9 mouse cellular contexts compared by ENCODE assay signal in the genomic region with DNA sequence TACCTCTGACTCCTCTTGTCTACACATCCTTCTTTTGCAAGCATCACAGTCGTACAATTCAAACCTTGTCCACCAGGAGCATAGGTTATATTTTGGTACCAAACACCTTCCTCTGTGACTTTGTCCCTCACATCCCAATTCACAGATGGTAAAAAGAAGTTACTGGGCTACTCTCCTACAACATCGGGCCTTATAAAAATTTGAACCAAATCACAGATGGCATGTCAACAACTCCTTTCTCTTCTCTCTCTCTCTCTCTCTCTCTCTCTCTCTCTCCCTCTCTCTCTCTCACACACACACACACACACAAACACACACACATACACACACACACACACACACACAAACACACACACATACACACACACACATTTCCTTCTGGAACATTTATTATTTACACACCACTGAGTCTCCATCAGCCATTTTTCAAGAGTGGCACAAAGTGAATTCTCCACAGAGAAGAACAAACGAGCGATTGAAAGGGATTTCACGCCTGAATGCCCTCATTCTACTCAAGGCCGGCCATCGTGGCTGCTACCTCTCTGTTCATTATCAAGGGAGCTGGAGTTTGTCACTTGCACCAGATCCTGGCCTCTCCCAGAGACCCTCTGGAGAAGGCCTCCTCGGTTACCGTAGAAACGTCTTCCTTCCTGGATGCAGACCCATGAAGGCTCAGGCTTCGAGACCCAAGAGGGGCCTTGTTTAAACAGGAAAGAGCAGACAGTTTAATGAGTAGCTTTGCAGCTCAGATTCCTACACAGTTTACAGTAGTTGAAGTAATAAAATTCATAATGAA.
DNase-seq lines count a peak whose midpoint lies in the region; ATAC-seq and TF ChIP-seq lines count a peak whose summit lies in the region.
"Had no signal": no experiment of that assay in that cellular context is flagged by ENCODE, and none has a peak within 500 bp of the region (broad histone marks: within the 10 kb centered on the region; RNA-seq: fewer than 3 reads in every experiment).

No protein-coding gene starts in this region.

- no peak overlapping the region for H3K4me3 ChIP-seq in embryonic facial prominence, embryonic 14.5 days (ENCODE audit: low read depth, low read length)
- H3K4me3 ChIP-seq in limb, embryonic 12.5 days (replicated peaks), result no peak overlapping the region
- H3K4me3 ChIP-seq in intestine, postnatal 0 days (ENCODE audit: low read depth, low read length), result no peak overlapping the region
- no peak overlapping the region for H3K4me3 ChIP-seq in liver, postnatal 0 days (ENCODE audit: low read depth, low read length)
- H3K4me3 ChIP-seq: heart, embryonic 15.5 days had no signal

- 32% methylated on average over 11 of the region's 11 CpGs for WGBS in embryonic facial prominence, embryonic 14.5 days
- WGBS in limb, embryonic 12.5 days, result 35% methylated on average over 11 of the region's 11 CpGs
- 51% methylated on average over 11 of the region's 11 CpGs for WGBS in intestine, postnatal 0 days
- WGBS in liver, postnatal 0 days (ENCODE audit: insufficient replicate concordance), result 64% methylated on average over 11 of the region's 11 CpGs

- H3K4me2 ChIP-seq in embryonic facial prominence, embryonic 14.5 days (ENCODE audit: low read depth, low read length), result no peak overlapping the region
- H3K4me2 ChIP-seq in limb, embryonic 12.5 days, result no peak overlapping the region
- no peak overlapping the region for H3K4me2 ChIP-seq in intestine, postnatal 0 days (replicated peaks; ENCODE audit: low read depth)
- H3K4me2 ChIP-seq in liver, postnatal 0 days (ENCODE audit: low read depth, low read length), result no peak overlapping the region
- H3K4me2 ChIP-seq: heart, embryonic 15.5 days had no signal

- no peak overlapping the region for H3K27ac ChIP-seq in embryonic facial prominence, embryonic 14.5 days (replicated peaks; ENCODE audit: low read depth, low read length)
- H3K27ac ChIP-seq in limb, embryonic 12.5 days, result peak overlapping the region; percentile 2; the same call in 1 of the 2 replicates
- no peak overlapping the region for H3K27ac ChIP-seq in intestine, postnatal 0 days (ENCODE audit: low read depth, low read length)
- no peak overlapping the region for H3K27ac ChIP-seq in liver, postnatal 0 days (ENCODE audit: low read depth)
- H3K27ac ChIP-seq: heart, embryonic 15.5 days had no signal

- no peak for TF ChIP-seq EP300 in liver, postnatal 0 days (IDR thresholded peaks at IDR 0.05; ENCODE audit: low read depth)

- ATAC-seq in embryonic facial prominence, embryonic 14.5 days (ENCODE audit: low read depth), result peak; percentile 91; the same call in 1 of the 2 replicates
- no peak for ATAC-seq in limb, embryonic 12.5 days (ENCODE audit: insufficient number of reproducible peaks, insufficient read depth, low FRiP score, low TSS enrichment, low read depth)
- no peak for ATAC-seq in intestine, postnatal 0 days
- no peak for ATAC-seq in liver, postnatal 0 days

- H3K9ac ChIP-seq in embryonic facial prominence, embryonic 14.5 days (ENCODE audit: low read depth, low read length), result no peak overlapping the region
- H3K9ac ChIP-seq in limb, embryonic 12.5 days (replicated peaks), result no peak overlapping the region
- H3K9ac ChIP-seq in intestine, postnatal 0 days (ENCODE audit: low read depth, low read length), result no peak overlapping the region
- H3K9ac ChIP-seq in liver, postnatal 0 days (replicated peaks), result no peak overlapping the region
- H3K9ac ChIP-seq: heart, embryonic 15.5 days had no signal

- no peak for TF ChIP-seq CTCF in intestine, postnatal 0 days (IDR thresholded peaks at IDR 0.05; ENCODE audit: low read depth)
- TF ChIP-seq CTCF in liver, postnatal 0 days (IDR thresholded peaks at IDR 0.05; ENCODE audit: low read depth), result no peak

- DNase-seq in brain, embryonic 18.5 days (ENCODE audit: low read depth, low spot score), result peak; percentile 66
- peak; percentile 89 for DNase-seq in embryonic facial prominence, embryonic 14.5 days (ENCODE audit: low spot score)
- peak; percentile 65 for DNase-seq in kidney, postnatal 10 days
- peak; percentile 12 to 14 for DNase-seq in right cerebral cortex, postnatal 36 days (ENCODE audit: low spot score in 2 of 2)
- DNase-seq in liver, postnatal 0 days, result no peak
- no peak for DNase-seq in urinary bladder, postnatal 10 days (ENCODE audit: low spot score)

- H3K36me3 ChIP-seq in embryonic facial prominence, embryonic 14.5 days (ENCODE audit: control insufficient read depth, insufficient read depth, low read length), result no peaks in the 10 kb centered on the region
- H3K36me3 ChIP-seq in limb, embryonic 12.5 days, result no peaks in the 10 kb centered on the region
- H3K36me3 ChIP-seq in intestine, postnatal 0 days (ENCODE audit: control insufficient read depth, insufficient read depth), result no peaks in the 10 kb centered on the region
- no peaks in the 10 kb centered on the region for H3K36me3 ChIP-seq in liver, postnatal 0 days (replicated peaks; ENCODE audit: insufficient read depth, low read length)
- H3K36me3 ChIP-seq: heart, embryonic 15.5 days had no signal

- H3K27me3 ChIP-seq in embryonic facial prominence, embryonic 14.5 days (replicated peaks; ENCODE audit: control insufficient read depth, insufficient read depth, low read length), result no peaks in the 10 kb centered on the region
- H3K27me3 ChIP-seq in limb, embryonic 12.5 days, result no peaks in the 10 kb centered on the region
- no peaks in the 10 kb centered on the region for H3K27me3 ChIP-seq in intestine, postnatal 0 days (replicated peaks; ENCODE audit: control insufficient read depth, insufficient read depth, low read length)
- H3K27me3 ChIP-seq in liver, postnatal 0 days (ENCODE audit: insufficient read depth, low read length), result no peaks in the 10 kb centered on the region
- H3K27me3 ChIP-seq: heart, embryonic 15.5 days had no signal

- H3K4me1 ChIP-seq in embryonic facial prominence, embryonic 14.5 days (ENCODE audit: control insufficient read depth, insufficient read depth, low read length), result 0 out of 2 replicates have a peak, but pooled peaks cover 4% of the 10 kb centered on the region
- peaks cover 16% of the 10 kb centered on the region for H3K4me1 ChIP-seq in limb, embryonic 12.5 days (replicated peaks)
- no peaks in the 10 kb centered on the region for H3K4me1 ChIP-seq in intestine, postnatal 0 days (replicated peaks; ENCODE audit: control insufficient read depth, insufficient read depth, low read length)
- no peaks in the 10 kb centered on the region for H3K4me1 ChIP-seq in liver, postnatal 0 days (ENCODE audit: insufficient read depth)
- H3K4me1 ChIP-seq: heart, embryonic 15.5 days had no signal

- no peaks in the 10 kb centered on the region for H3K9me3 ChIP-seq in embryonic facial prominence, embryonic 14.5 days (ENCODE audit: control insufficient read depth, low read length)
- no peaks in the 10 kb centered on the region for H3K9me3 ChIP-seq in limb, embryonic 12.5 days
- no peaks in the 10 kb centered on the region for H3K9me3 ChIP-seq in intestine, postnatal 0 days (ENCODE audit: control insufficient read depth)
- no peaks in the 10 kb centered on the region for H3K9me3 ChIP-seq in liver, postnatal 0 days (ENCODE audit: low read length)
- H3K9me3 ChIP-seq: heart, embryonic 15.5 days had no signal

Comparison
In these comparisons a context has a peak if more than half of its experiments do, and no peak if none do; other contexts are left out.
1. DNase-seq: peak in brain, embryonic 18.5 days (single experiment), embryonic facial prominence, embryonic 14.5 days (single experiment), kidney, postnatal 10 days (single experiment) and right cerebral cortex, postnatal 36 days (2 of 2); none in liver, postnatal 0 days (single experiment) and urinary bladder, postnatal 10 days (single experiment).